Mouse (Mus musculus) megakaryocyte, embryonic 14.5 days (primary cell): Measurements from ENCODE around the gene Fgfr1op.
"Not testable (repeated sequence)": the region's sequence is repeated elsewhere in the genome, so short reads cannot be mapped to it uniquely, and the experiment has no call there.

Experiments used
- FLI1 ChIP-seq: IDR thresholded peaks from 2 replicates; pipeline ENCODE4 v1.6.1; 2012; ENCODE audit warnings: low read length, inconsistent platforms, mixed read lengths
- GATA1 ChIP-seq: IDR thresholded peaks from 3 replicates; pipeline ENCODE4 v1.6.1; 2012; ENCODE audit warnings: mixed read lengths, low read length, inconsistent platforms, borderline replicate concordance

DNA sequence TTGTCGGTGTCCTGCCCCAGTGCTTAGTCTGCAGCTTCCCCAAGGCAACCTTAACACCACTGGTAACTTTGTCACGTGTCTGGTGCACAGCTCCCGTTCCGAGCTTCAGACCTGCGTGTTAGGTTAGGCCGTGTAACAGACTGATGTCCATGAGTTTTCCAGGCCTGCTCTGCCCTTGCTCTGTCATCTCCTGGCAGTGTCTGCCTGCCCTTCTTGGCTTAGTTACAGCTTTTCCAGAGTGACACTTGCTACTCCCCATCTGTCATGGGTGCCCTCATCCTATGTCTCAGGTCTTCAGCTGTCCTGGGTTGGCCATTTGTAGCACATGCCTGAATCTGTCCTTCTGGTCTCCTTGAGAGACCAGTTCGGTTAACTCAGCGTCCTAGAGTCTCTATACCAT is 2.1 kb downstream of the Fgfr1op start:
- TF ChIP-seq GATA1, FLI1: not testable (repeated sequence)
